Mouse (Mus musculus): ENCODE measurements around the gene Rftn2. TPM values are rescaled to one million over a fixed set of nuclear protein-coding genes. Genes with fewer than 3 reads are reported as not detected.

Rftn2 gene
- polyA plus RNA-seq, 1 experiment, result 7.0 TPM

DNA sequence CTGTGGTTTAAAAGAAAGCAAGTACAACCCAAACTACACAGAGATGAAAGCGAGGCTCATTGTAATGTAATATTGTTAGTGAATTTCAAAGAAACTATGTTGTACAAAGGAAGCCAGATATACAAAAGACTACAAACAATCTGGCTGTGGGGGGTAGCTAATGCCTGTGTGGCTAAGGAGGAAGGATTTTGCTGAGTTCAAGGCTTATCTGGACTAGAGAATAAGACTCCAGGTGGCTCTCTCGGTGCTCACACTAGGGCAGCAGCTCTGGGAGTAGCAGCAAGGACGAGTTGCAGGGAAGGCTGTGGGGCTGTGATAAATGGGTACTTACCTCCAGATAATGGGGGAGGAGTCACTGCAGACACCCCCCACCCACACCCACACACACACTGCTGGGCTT is 27.9 kb downstream of the Rftn2 start:
- no peak for TF ChIP-seq POLR2A (IDR thresholded peaks at IDR 0.05; ENCODE audit: control insufficient read depth, low read depth, low read length)
- Histone ChIP-seq H3K4me1 (ENCODE audit: control insufficient read depth, insufficient read depth, low read length) (no peaks in the 10 kb centered on the region), H3K27me3 (ENCODE audit: control insufficient read depth, insufficient read depth, low read length) (no peaks in the 10 kb centered on the region)

DNA sequence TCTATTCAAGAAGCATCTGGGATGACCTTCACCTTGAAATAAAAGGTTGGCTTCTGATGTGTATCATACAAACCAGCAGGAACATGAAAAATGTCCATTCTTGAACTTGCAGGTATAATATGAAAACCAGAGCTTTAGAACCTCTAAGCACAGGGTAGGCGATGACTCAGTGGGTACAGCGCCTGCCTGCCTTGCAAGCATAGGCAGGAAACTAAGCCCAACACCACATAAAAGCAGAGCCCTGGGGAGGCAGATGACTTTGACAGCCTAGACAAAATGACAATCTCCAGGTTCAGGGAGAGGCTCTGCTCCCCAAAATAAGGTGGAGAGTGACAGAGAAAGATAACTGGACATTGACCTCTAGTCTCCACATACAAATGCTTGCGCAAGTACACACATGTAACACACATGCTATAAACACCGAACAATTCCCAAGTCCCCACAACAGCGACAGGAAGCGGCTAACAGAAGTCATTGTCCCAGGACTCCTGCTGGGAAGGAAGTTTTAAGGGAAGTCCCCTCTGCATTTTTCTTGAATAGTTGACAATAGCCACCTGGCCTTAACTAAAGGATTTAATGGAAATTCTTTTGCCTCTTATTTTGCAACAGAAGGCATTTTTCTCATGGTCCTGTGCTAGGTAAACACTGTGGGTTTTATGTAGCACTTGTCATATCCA is 30.1 kb downstream of the Rftn2 start:
- H3K27ac ChIP-seq (ENCODE audit: control insufficient read depth, insufficient read depth, low read depth, low read length), result no peak overlapping the region
- TF ChIP-seq POLR2A (IDR thresholded peaks at IDR 0.05; ENCODE audit: control insufficient read depth, low read depth, low read length) (no peak), CTCF (IDR thresholded peaks at IDR 0.05; ENCODE audit: control insufficient read depth, insufficient read depth, insufficient replicate concordance, low read depth, low read length) (no peak)
- no peaks in the 10 kb centered on the region for H3K27me3 ChIP-seq (ENCODE audit: control insufficient read depth, insufficient read depth, low read length)

More for the DNA sequence above, 27.9 kb downstream of the Rftn2 start:
- Histone ChIP-seq H3K27ac (ENCODE audit: control insufficient read depth, insufficient read depth, low read depth, low read length) (no peak overlapping the region), H3K36me3 (ENCODE audit: control insufficient read depth, insufficient read depth, low read length) (no peaks in the 10 kb centered on the region), H3K4me3 (ENCODE audit: control insufficient read depth, low read depth, low read length) (no peak overlapping the region)

DNA sequence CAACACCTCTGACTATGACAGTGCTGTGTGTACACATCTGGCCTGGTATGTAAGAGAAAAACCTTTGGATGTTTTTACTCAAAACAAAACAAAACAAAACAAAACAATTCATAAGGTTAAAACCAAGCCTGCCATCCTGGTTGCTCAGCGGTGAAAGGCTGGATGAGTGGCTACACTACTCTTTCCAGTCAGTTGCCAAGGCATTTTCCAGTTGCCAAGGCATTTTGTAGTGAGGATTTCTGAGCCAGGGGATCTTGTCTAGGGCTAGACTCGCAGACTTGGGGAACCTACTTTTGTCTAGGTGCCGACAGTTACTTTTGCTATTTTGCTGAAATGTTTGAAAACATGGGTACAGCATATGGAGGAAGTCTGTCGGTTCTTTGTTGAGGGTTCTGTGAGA is 31.6 kb downstream of the Rftn2 start:
- Histone ChIP-seq H3K27ac (ENCODE audit: control insufficient read depth, insufficient read depth, low read depth, low read length) (no peak overlapping the region), H3K4me3 (ENCODE audit: control insufficient read depth, low read depth, low read length) (no peak overlapping the region)

More for the DNA sequence above, 30.1 kb downstream of the Rftn2 start:
- Histone ChIP-seq H3K4me3 (ENCODE audit: control insufficient read depth, low read depth, low read length) (no peak overlapping the region), H3K4me1 (ENCODE audit: control insufficient read depth, insufficient read depth, low read length) (peaks cover 3% of the 10 kb centered on the region; the same call in 1 of the 2 replicates), H3K36me3 (ENCODE audit: control insufficient read depth, insufficient read depth, low read length) (no peaks in the 10 kb centered on the region)

DNA sequence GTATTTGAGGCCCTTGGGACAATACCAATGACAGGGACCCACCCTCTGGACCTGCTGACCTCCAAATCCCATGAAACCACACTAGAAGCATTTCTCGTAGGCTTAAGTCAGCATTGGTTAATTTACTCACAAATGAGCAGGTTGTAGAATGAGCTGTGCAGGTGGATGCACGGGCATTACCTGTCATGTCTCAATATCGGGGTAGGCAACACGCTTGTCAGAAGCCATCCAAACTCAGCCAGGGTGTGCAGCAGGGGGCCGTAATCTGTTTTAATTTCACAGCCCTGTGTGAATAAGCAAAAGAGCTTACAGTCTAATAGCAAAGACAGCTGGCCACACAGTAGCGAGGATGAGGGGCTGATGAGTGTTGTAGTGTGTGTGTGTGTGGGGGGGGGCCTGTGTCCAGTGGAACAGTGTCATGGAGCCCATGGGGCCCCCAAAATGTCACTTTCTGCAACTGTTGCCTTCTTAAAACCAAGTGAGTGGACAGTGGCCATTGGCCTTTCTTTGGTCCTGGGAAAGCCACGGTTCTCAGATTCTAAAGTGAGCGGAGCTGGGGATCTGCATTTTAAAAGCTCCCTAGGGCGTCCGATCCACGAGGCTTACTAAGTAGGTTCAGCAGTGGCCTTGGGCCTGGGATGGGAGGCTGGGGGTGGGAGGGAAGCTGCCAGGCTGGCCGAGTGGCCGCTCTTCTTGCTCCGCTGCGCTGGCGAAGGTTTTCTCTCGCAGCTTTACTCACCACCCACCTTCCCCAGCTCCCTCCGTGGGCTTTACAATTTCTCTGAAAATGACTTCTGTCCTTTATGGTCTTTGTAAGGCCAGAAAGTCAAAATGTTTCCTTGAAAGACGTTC is 32.3 kb downstream of the Rftn2 start:
- Histone ChIP-seq H3K27ac (ENCODE audit: control insufficient read depth, insufficient read depth, low read depth, low read length) (no peak overlapping the region), H3K36me3 (ENCODE audit: control insufficient read depth, insufficient read depth, low read length) (no peaks in the 10 kb centered on the region), H3K4me1 (ENCODE audit: control insufficient read depth, insufficient read depth, low read length) (peaks cover 3% of the 10 kb centered on the region; the same call in 1 of the 2 replicates), H3K4me3 (ENCODE audit: control insufficient read depth, low read depth, low read length) (no peak overlapping the region), H3K27me3 (ENCODE audit: control insufficient read depth, insufficient read depth, low read length) (no peaks in the 10 kb centered on the region)
- no peak for TF ChIP-seq POLR2A (IDR thresholded peaks at IDR 0.05; ENCODE audit: control insufficient read depth, low read depth, low read length)
- TF ChIP-seq CTCF (IDR thresholded peaks at IDR 0.05; ENCODE audit: control insufficient read depth, insufficient read depth, insufficient replicate concordance, low read depth, low read length), result no peak

More for the DNA sequence above, 31.6 kb downstream of the Rftn2 start:
- Histone ChIP-seq H3K4me1 (ENCODE audit: control insufficient read depth, insufficient read depth, low read length) (peaks cover 3% of the 10 kb centered on the region; the same call in 1 of the 2 replicates), H3K27me3 (ENCODE audit: control insufficient read depth, insufficient read depth, low read length) (no peaks in the 10 kb centered on the region), H3K36me3 (ENCODE audit: control insufficient read depth, insufficient read depth, low read length) (no peaks in the 10 kb centered on the region)
- TF ChIP-seq POLR2A (IDR thresholded peaks at IDR 0.05; ENCODE audit: control insufficient read depth, low read depth, low read length), result no peak
- no peak for TF ChIP-seq CTCF (IDR thresholded peaks at IDR 0.05; ENCODE audit: control insufficient read depth, insufficient read depth, insufficient replicate concordance, low read depth, low read length)

DNA sequence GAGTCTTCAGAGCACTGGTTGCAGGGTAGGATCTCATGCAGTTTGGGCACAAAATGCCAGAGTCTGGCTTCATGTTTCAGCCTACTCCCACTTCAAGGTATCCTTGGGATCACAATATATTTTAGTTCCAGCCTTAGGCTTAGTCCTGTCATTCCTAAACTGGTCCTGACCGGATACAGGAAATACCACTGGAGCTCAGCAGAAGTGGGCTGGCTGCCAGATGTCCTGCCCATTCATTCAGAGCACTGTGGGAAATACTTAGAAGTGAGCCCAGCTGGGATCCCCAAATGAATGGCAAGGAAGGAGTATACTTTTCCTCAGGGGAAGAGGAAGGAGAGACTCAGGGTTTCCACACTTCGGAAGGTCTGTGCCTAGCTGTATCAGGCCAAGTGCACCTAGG is 33.3 kb downstream of the Rftn2 start:
- TF ChIP-seq CTCF (IDR thresholded peaks at IDR 0.05; ENCODE audit: control insufficient read depth, insufficient read depth, insufficient replicate concordance, low read depth, low read length) (no peak), POLR2A (IDR thresholded peaks at IDR 0.05; ENCODE audit: control insufficient read depth, low read depth, low read length) (no peak)
- Histone ChIP-seq H3K27ac (ENCODE audit: control insufficient read depth, insufficient read depth, low read depth, low read length) (no peak overlapping the region), H3K4me3 (ENCODE audit: control insufficient read depth, low read depth, low read length) (no peak overlapping the region), H3K36me3 (ENCODE audit: control insufficient read depth, insufficient read depth, low read length) (no peaks in the 10 kb centered on the region), H3K27me3 (ENCODE audit: control insufficient read depth, insufficient read depth, low read length) (no peaks in the 10 kb centered on the region), H3K4me1 (ENCODE audit: control insufficient read depth, insufficient read depth, low read length) (peaks cover 3% of the 10 kb centered on the region; the same call in 1 of the 2 replicates)

DNA sequence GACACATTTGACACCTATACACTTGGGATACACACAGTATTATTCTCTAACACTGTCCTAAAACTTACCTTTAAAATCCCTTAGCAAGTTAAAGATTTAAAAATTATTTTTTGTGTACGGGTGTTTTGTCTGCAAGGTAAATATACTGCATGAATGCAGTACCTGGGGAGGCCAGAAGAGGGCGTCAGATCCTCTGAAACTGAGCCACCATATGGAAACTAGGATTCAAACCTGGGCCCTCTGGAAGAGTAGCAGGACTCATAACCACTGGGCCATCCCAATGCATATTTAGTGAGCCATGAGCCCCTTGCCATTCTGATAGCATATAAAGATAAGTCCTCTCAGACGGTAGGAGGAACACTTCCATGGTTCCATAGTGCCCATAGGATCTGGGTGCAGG is 33.8 kb downstream of the Rftn2 start:
- no peak overlapping the region for H3K4me3 ChIP-seq (ENCODE audit: control insufficient read depth, low read depth, low read length)
- no peaks in the 10 kb centered on the region for H3K27me3 ChIP-seq (ENCODE audit: control insufficient read depth, insufficient read depth, low read length)
- H3K36me3 ChIP-seq (ENCODE audit: control insufficient read depth, insufficient read depth, low read length), result no peaks in the 10 kb centered on the region
- no peak overlapping the region for H3K27ac ChIP-seq (ENCODE audit: control insufficient read depth, insufficient read depth, low read depth, low read length)
- TF ChIP-seq CTCF (IDR thresholded peaks at IDR 0.05; ENCODE audit: control insufficient read depth, insufficient read depth, insufficient replicate concordance, low read depth, low read length) (no peak), POLR2A (IDR thresholded peaks at IDR 0.05; ENCODE audit: control insufficient read depth, low read depth, low read length) (no peak)
- H3K4me1 ChIP-seq (ENCODE audit: control insufficient read depth, insufficient read depth, low read length), result peaks cover 3% of the 10 kb centered on the region; the same call in 1 of the 2 replicates

DNA sequence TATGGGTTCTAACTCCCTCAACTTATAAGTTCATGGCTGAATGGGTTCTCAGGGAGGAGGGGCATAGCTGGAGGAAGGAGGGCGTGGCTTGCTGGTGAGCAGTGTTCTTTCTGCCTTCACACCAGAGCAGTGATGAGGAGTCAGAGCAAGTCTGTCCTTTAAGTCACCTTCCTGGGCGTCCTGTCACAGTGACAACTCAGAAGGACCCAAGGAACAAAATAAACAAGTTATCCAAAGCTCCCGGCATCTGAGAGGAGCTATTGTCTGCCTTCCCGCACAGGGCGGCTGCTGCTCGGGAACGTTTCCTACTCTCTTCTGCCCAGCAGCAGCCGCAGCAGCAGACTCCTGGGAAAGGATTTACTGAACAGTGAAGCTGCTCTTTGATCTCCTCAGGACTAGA is 34.6 kb downstream of the Rftn2 start:
- Histone ChIP-seq H3K27me3 (ENCODE audit: control insufficient read depth, insufficient read depth, low read length) (no peaks in the 10 kb centered on the region), H3K4me3 (ENCODE audit: control insufficient read depth, low read depth, low read length) (no peak overlapping the region), H3K36me3 (ENCODE audit: control insufficient read depth, insufficient read depth, low read length) (no peaks in the 10 kb centered on the region), H3K27ac (ENCODE audit: control insufficient read depth, insufficient read depth, low read depth, low read length) (no peak overlapping the region), H3K4me1 (ENCODE audit: control insufficient read depth, insufficient read depth, low read length) (peaks cover 3% of the 10 kb centered on the region; the same call in 1 of the 2 replicates)
- TF ChIP-seq POLR2A (IDR thresholded peaks at IDR 0.05; ENCODE audit: control insufficient read depth, low read depth, low read length), result no peak
- TF ChIP-seq CTCF (IDR thresholded peaks at IDR 0.05; ENCODE audit: control insufficient read depth, insufficient read depth, insufficient replicate concordance, low read depth, low read length), result no peak
